Mouse (Mus musculus): ENCODE measurements around the gene Dop1b. TPM values are rescaled to one million over a fixed set of nuclear protein-coding genes. Genes with fewer than 3 reads are reported as not detected.

The Dop1b gene
- total and polyA plus RNA-seq, 3 experiments, result 0.90 to 4.5 (median 3.1) TPM

DNA sequence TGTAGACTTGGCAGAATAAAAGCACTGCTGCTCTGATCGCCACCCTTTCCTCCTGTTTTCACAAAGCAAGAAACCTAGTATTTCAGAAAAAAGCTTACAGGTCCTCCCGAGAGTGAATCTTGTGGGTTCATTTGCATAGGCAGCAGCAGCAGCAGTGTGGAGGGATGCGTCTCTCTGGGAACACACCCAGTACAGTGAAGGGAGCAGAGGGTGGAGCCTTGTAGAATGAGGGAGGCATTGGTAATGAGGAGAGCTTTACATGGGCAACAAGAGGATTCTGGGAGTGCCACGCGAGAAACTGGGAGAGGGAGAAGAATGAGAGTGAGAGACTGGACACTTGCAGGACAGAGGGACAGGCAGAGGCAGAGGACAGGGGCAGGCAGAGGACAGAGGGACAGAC is 2.7 kb downstream of the Dop1b start:
- Histone ChIP-seq H3K4me2 (ENCODE audit: insufficient read depth, low read depth, poor library complexity, severe bottlenecking) (peak overlapping the region; percentile 40; the same call in 1 of the 2 replicates), H3K4me3 (replicated peaks in 1 of 3; ENCODE audit: low read depth in 2 of 3, low read length in 2 of 3, poor library complexity in 1 of 3) (peak overlapping the region in 1 of 3 experiments; percentile 6), H3K9me3 (replicated peaks; ENCODE audit: low read length) (peaks cover 3% of the 10 kb centered on the region), H3K79me2 (replicated peaks; ENCODE audit: control insufficient read depth, extremely low read depth, insufficient read depth, poor library complexity, severe bottlenecking) (no peaks in the 10 kb centered on the region), H3K9ac (ENCODE audit: insufficient read depth, low read depth) (no peak overlapping the region), H3K27ac (ENCODE audit: insufficient read depth, low read depth) (no peak overlapping the region), H3K27me3 (replicated peaks) (peaks cover 20% of the 10 kb centered on the region), H3K4me1 (ENCODE audit: control insufficient read depth in 1 of 2, insufficient read depth in 2 of 2) (peaks cover 10 to 19% of the 10 kb centered on the region in 2 experiments), H3K36me3 (replicated peaks in 1 of 2; ENCODE audit: control insufficient read depth in 1 of 2, insufficient read depth in 1 of 2, low read length in 1 of 2) (no peaks in the 10 kb centered on the region)
- TF ChIP-seq ZMIZ1 (IDR thresholded peaks at IDR 0.05; ENCODE audit: low read depth, low read length) (no peak), MAFK (IDR thresholded peaks at IDR 0.05; ENCODE audit: insufficient replicate concordance, low read length) (no peak), BHLHE40 (IDR thresholded peaks at IDR 0.05; ENCODE audit: low read depth, low read length) (peak; percentile 43; the same call in 1 of the 2 replicates)
- peak; percentile 65 for DNase-seq (ENCODE audit: extremely low read depth)
- dilution Hi-C loops (cut with MboI; ENCODE audit: extremely low pct_ligation_motif_present, extremely low pct_unique_long_range_greater_than_20kb, low sequenced_read_pairs), result no loop called here
- in situ Hi-C loops (cut with MboI; ENCODE audit: low pct_ligation_motif_present, low pct_unique_long_range_greater_than_20kb, low sequenced_read_pairs), result no loop called here

DNA sequence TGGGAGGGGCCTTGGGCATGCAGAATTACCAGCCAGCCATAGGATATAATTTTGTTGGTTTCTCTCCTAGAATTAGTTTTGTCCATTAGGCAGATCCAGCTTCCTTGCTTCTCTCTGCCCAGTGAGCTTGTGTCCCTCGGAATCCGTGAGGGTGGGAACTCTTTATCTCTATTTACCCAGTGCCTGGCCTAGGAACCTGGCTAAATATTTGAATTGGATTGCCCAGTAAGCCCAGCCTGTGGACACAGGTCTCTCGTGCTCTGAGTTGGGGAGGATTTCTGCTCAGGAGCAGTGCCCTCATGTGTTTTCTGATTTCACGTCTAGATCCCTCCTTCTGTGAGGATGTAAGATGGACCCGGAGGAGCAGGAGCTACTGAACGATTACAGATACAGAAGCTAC is 4.1 kb downstream of the Dop1b start:
- no peak overlapping the region for H3K4me2 ChIP-seq (ENCODE audit: insufficient read depth, low read depth, poor library complexity, severe bottlenecking)
- TF ChIP-seq TCF12 (IDR thresholded peaks at IDR 0.05; ENCODE audit: low read depth, low read length) (no peak), USF1 (IDR thresholded peaks at IDR 0.05; ENCODE audit: low read depth, low read length) (no peak), GABPA (IDR thresholded peaks at IDR 0.05; ENCODE audit: insufficient replicate concordance, low read depth, low read length) (no peak), NELFE (IDR thresholded peaks at IDR 0.05; ENCODE audit: low read depth, low read length) (no peak), HCFC1 (IDR thresholded peaks at IDR 0.05; ENCODE audit: low read depth, low read length) (no peak), MAFK (IDR thresholded peaks at IDR 0.05; ENCODE audit: insufficient replicate concordance, low read length) (no peak), MEF2A (IDR thresholded peaks at IDR 0.05; ENCODE audit: borderline replicate concordance, low read depth, low read length) (no peak), SIN3A (IDR thresholded peaks at IDR 0.05; ENCODE audit: low read length) (no peak), UBTF (IDR thresholded peaks at IDR 0.05; ENCODE audit: low read depth, low read length) (no peak)
- no peak for DNase-seq (ENCODE audit: extremely low read depth)
- H3K9me3 ChIP-seq (replicated peaks; ENCODE audit: low read length), result peaks cover 3% of the 10 kb centered on the region
- peaks cover 10 to 17% of the 10 kb centered on the region in 2 experiments for H3K4me1 ChIP-seq (ENCODE audit: control insufficient read depth in 1 of 2, insufficient read depth in 2 of 2)
- no peaks in the 10 kb centered on the region for H3K79me2 ChIP-seq (replicated peaks; ENCODE audit: control insufficient read depth, extremely low read depth, insufficient read depth, poor library complexity, severe bottlenecking)
- H3K27me3 ChIP-seq (replicated peaks), result peaks cover 20% of the 10 kb centered on the region
- in situ Hi-C loops (cut with MboI; ENCODE audit: low pct_ligation_motif_present, low pct_unique_long_range_greater_than_20kb, low sequenced_read_pairs) (no loop called here), dilution Hi-C loops (cut with MboI; ENCODE audit: extremely low pct_ligation_motif_present, extremely low pct_unique_long_range_greater_than_20kb, low sequenced_read_pairs) (no loop called here)
- H3K27ac ChIP-seq (ENCODE audit: insufficient read depth, low read depth), result no peak overlapping the region
- no peak overlapping the region for H3K9ac ChIP-seq (ENCODE audit: insufficient read depth, low read depth)
- no peaks in the 10 kb centered on the region for H3K36me3 ChIP-seq (replicated peaks in 1 of 2; ENCODE audit: control insufficient read depth in 1 of 2, insufficient read depth in 1 of 2, low read length in 1 of 2)
- no peak overlapping the region for H3K4me3 ChIP-seq (replicated peaks in 1 of 3; ENCODE audit: low read depth in 2 of 3, low read length in 2 of 3, poor library complexity in 1 of 3)

DNA sequence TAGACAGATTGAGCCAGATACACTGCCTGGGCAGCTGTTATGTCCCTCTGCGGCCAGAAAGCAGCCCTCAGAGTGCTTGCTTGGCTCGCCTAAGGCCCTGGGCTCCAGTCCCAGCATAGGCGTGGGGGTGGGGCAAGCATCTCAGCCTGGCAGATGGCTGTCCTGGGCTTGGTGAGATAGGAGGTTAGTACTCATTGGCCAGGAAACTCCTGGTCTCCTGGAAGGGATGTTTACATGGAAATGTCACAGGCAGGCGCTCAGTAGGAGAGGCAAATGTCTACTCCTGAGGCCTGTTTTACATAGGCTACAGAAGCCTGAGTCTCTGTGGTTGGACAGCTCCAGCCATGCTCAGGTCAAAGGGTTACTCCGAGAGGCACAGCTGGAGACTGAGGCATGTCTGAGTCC is 5.6 kb downstream of the Dop1b start:
- TF ChIP-seq EP300 (IDR thresholded peaks at IDR 0.05; ENCODE audit: low read length) (no peak), ELF1 (IDR thresholded peaks at IDR 0.05; ENCODE audit: low read depth, low read length) (no peak), POLR2A (IDR thresholded peaks at IDR 0.05; ENCODE audit: low read depth, low read length) (no peak), JUN (IDR thresholded peaks at IDR 0.05; ENCODE audit: insufficient read depth, low read depth, low read length) (no peak), MAX (IDR thresholded peaks at IDR 0.05; ENCODE audit: low read length) (no peak), ZKSCAN1 (IDR thresholded peaks at IDR 0.05; ENCODE audit: borderline replicate concordance, low read depth, low read length) (no peak)
- Histone ChIP-seq H3K79me2 (replicated peaks; ENCODE audit: control insufficient read depth, extremely low read depth, insufficient read depth, poor library complexity, severe bottlenecking) (no peaks in the 10 kb centered on the region), H3K4me2 (ENCODE audit: insufficient read depth, low read depth, poor library complexity, severe bottlenecking) (no peak overlapping the region), H3K36me3 (replicated peaks in 1 of 2; ENCODE audit: control insufficient read depth in 1 of 2, insufficient read depth in 1 of 2, low read length in 1 of 2) (no peaks in the 10 kb centered on the region), H3K9me3 (replicated peaks; ENCODE audit: low read length) (peaks cover 3% of the 10 kb centered on the region), H3K9ac (ENCODE audit: insufficient read depth, low read depth) (no peak overlapping the region), H3K4me3 (replicated peaks in 1 of 3; ENCODE audit: low read depth in 2 of 3, low read length in 2 of 3, poor library complexity in 1 of 3) (no peak overlapping the region), H3K27ac (ENCODE audit: insufficient read depth, low read depth) (no peak overlapping the region), H3K4me1 (ENCODE audit: control insufficient read depth in 1 of 2, insufficient read depth in 2 of 2) (peaks cover 10 to 14% of the 10 kb centered on the region in 2 experiments), H3K27me3 (replicated peaks) (peaks cover 16% of the 10 kb centered on the region)
- in situ Hi-C loops (cut with MboI; ENCODE audit: low pct_ligation_motif_present, low pct_unique_long_range_greater_than_20kb, low sequenced_read_pairs) (no loop called here), dilution Hi-C loops (cut with MboI; ENCODE audit: extremely low pct_ligation_motif_present, extremely low pct_unique_long_range_greater_than_20kb, low sequenced_read_pairs) (no loop called here)
- DNase-seq (ENCODE audit: extremely low read depth), result no peak
